Mouse (Mus musculus) lung, postnatal 0 days (tissue): Measurements from ENCODE around the gene Ube2m. TPM values are rescaled to one million over a fixed set of nuclear protein-coding genes. Genes with fewer than 3 reads are reported as not detected.
A peak's percentile ranks its signal among the peaks of the same experiment; 100 is the strongest.

Experiments
- ATAC-seq: fragments of 200-750 bp; cut with Nextera tagmentation; 2 replicates; pipeline ENCODE4 v1.8.0; 2017; ENCODE audit warnings: moderate library complexity
- DNase-seq: peaks from one replicate; pipeline ENCODE4 v3.0.0-alpha.2; 2016; ENCODE audit warnings: low spot score
- H3K27ac ChIP-seq: fragments of 300-500 bp; sonication (generic); 2 replicates; pipeline ENCODE4 v1.5.1; 2014; ENCODE audit warnings: antibody characterized with exemption, mild to moderate bottlenecking, low read length, mixed read lengths
- H3K27me3 ChIP-seq: fragments of 300-500 bp; sonication (generic); replicated peaks from 2 replicates; pipeline ENCODE4 v1.6.1; 2014; ENCODE audit warnings: low read length, mixed read lengths; ENCODE audit not compliant: insufficient read depth
- H3K36me3 ChIP-seq: fragments of 300-500 bp; sonication (generic); 2 replicates; pipeline ENCODE4 v1.6.1; 2014; ENCODE audit warnings: low read length, mixed read lengths; ENCODE audit not compliant: insufficient read depth
- H3K4me1 ChIP-seq: fragments of 300-500 bp; sonication (generic); 2 replicates; pipeline ENCODE4 v1.6.1; 2014; ENCODE audit warnings: antibody characterized with exemption, low read depth, low read length, mixed read lengths; ENCODE audit not compliant: insufficient read depth
- H3K4me2 ChIP-seq: fragments of 300-500 bp; sonication (generic); replicated peaks from 2 replicates; pipeline ENCODE4 v1.6.1; 2014; ENCODE audit warnings: low read depth, mild to moderate bottlenecking, low read length, moderate library complexity, mixed read lengths
- H3K4me3 ChIP-seq: fragments of 300-500 bp; sonication (generic); 2 replicates; pipeline ENCODE4 v1.5.1; 2014; ENCODE audit warnings: low read depth, low read length
- H3K9ac ChIP-seq: fragments of 300-500 bp; sonication (generic); replicated peaks from 2 replicates; pipeline ENCODE4 v1.6.1; 2014; ENCODE audit warnings: low read depth, mild to moderate bottlenecking
- H3K9me3 ChIP-seq: fragments of 300-500 bp; sonication (generic); 2 replicates; pipeline ENCODE4 v1.6.1; 2016; ENCODE audit warnings: low read length, mixed read lengths
- CTCF ChIP-seq: IDR thresholded peaks from 2 replicates; pipeline ENCODE4 v1.5.1; 2016; ENCODE audit warnings: antibody characterized with exemption, mild to moderate bottlenecking
- EP300 ChIP-seq: IDR thresholded peaks from 2 replicates; pipeline ENCODE4 v1.6.1; 2016; ENCODE audit warnings: antibody characterized with exemption, mild to moderate bottlenecking, control low read depth
- WGBS: fragments of 180-500 bp; shearing (Covaris S2); extraction: QIAGEN DNeasy Blood & Tissue Kit; methylation state at CpG from one replicate; pipeline ENCODE4 v1.1.7; 2014; 5-methylcytosine and 5-hydroxymethylcytosine counted together
- polyA plus RNA-seq: library from polyadenylated mRNA; unstranded; fragments of >200 nt; fragmentation: Nextera tagmentation; extraction: Ambion mirVana; gene quantifications from 2 replicates; pipeline ENCODE4 v1.2.1, GENCODE M21; 2015

Gene Ube2m
- polyA plus RNA-seq, 1 experiment from 2014 or later, result 78.1 TPM

DNA sequence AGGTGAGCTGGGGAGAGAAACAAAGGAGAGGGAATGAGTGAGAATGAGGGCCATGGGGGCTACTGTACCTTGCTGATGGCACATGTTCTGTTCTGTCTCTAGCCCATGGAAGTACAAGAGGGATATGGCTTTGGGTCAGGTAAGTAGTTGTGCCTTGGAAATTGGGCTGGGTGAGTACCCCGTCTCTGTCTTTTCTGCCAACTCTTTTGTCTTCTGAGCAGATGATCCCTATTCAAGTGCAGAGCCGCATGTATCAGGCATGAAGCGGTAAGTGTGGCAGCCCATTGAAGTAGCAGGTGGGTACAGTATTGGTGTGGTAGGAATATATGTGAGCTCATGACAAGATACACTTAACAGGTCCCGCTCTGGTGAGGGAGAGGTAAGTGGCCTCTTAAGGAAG lies 9.1 kb downstream of the Ube2m start:
- no peak overlapping the region for H3K9ac ChIP-seq
- H3K9me3 ChIP-seq, result no peaks in the 10 kb centered on the region
- H3K4me3 ChIP-seq, result no peak overlapping the region
- DNase-seq (no peak), ATAC-seq (no peak)
- H3K36me3 ChIP-seq, result peaks cover 48% of the 10 kb centered on the region
- no peak for TF ChIP-seq EP300
- TF ChIP-seq CTCF, result no peak
- H3K4me2 ChIP-seq, result no peak overlapping the region
- 93% methylated on average over 4 of the region's 4 CpGs for WGBS
- peaks cover 15% of the 10 kb centered on the region for H3K4me1 ChIP-seq
- no peak overlapping the region for H3K27ac ChIP-seq
- no peaks in the 10 kb centered on the region for H3K27me3 ChIP-seq

DNA sequence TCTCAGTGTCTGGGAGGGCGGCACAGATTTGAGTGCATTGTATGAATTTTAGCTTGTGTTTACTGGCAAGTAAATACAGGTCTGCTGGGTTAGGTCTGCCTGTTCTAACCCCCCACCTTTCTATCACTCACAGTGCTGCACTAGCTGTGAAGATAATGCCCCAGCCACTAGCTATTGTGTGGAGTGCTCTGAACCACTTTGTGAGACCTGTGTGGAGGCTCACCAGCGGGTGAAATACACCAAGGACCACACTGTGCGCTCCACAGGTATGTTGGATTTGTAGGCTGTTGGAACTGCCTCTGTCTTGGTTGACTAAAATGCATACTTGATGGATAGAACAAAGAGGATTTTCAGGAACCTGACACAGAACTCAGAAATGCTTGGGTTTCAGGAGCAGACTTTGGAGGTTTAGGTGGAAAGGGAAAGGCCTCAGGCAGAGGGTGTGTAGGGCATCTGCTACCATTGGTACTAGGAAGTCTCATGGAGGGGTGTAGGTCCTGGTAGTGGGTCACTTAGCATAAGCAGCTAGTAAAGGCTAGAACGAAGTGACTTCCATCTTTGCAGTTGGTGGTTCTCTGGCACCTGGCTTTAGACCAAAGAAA lies 12.5 kb downstream of the Ube2m start:
- Histone ChIP-seq H3K9me3 (no peaks in the 10 kb centered on the region), H3K4me2 (peak overlapping the region; percentile 94), H3K27me3 (no peaks in the 10 kb centered on the region), H3K4me1 (peaks cover 9% of the 10 kb centered on the region; the same call in 1 of the 2 replicates), H3K9ac (peak overlapping the region; percentile 65), H3K4me3 (peak overlapping the region; percentile 79), H3K36me3 (peaks cover 36% of the 10 kb centered on the region), H3K27ac (no peak overlapping the region)
- TF ChIP-seq EP300 (no peak), CTCF (no peak)
- ATAC-seq (no peak), DNase-seq (no peak)
- 20% methylated on average over 4 of the region's 4 CpGs for WGBS

DNA sequence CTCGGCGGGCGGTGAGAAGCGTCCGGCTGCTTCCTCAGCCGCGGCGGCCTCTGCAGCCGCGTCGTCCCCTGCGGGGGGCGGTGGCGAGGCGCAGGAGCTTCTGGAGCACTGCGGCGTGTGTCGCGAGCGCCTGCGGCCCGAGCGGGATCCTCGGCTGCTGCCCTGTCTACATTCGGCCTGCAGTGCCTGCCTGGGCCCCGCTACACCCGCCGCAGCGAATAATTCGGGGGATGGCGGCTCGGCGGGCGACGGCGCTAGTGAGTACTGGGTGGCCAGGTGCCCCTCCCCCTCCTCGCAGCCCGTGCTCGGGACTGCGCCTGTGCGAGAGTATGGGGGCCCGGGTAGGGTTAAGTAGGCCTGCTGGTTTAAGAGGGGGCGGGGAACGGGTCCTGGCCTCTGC lies 13.3 kb downstream of the Ube2m start:
- WGBS, result 3% methylated on average over 35 of the region's 44 CpGs
- no peaks in the 10 kb centered on the region for H3K27me3 ChIP-seq

DNA sequence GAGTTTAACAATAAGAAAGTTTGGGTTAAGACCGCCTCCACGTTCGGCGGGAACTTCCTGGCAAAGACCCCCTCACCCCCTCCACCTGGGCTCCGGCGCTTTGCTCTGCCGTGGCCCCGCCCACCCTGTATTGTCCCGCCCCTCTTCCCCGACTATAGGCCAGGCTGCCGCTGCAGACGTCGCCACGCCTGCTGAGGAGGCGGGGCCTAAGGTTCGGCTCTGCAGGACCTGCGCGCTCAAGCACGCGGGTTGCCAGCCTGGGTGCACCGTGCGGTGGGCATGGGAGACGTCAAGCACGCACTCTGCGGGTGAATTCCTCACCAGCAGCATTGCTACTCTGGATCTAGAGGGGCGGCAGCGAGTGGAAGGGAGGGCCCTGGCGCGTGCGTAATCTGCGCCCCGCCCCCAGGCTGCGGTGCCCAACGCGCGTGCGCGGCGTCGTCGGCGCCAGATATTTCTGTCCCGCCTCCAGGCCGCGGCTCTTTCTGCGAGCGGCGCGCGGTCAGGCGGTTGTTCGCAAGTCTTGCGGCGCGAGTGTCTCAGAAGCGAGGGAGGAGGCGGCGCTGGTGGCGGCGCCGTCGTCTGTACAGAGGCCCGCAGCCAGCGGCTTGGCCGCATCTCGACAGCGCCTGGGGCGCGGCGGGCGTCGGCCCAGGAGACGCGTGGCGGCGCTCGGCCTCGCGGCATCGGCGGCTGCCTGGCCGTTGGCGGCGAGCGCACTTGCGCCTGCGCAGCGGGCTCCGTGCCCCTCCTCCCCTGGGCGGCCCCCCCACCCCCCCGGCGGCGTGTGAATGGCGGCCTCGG lies 13.9 kb downstream of the Ube2m start:
- no peaks in the 10 kb centered on the region for H3K9me3 ChIP-seq
- H3K4me3 ChIP-seq, result peak overlapping the region; percentile 79
- peak overlapping the region; percentile 95 for H3K27ac ChIP-seq
- peak; percentile 88 for ATAC-seq
- peak overlapping the region; percentile 94 for H3K4me2 ChIP-seq
- peak; percentile 94 for DNase-seq
- peaks cover 9% of the 10 kb centered on the region; the same call in 1 of the 2 replicates for H3K4me1 ChIP-seq
- TF ChIP-seq EP300 (no peak), CTCF (no peak; the same call in 1 of the 2 replicates)
- peak overlapping the region; percentile 65 for H3K9ac ChIP-seq
- H3K27me3 ChIP-seq, result no peaks in the 10 kb centered on the region
- under 1% methylated on average over 65 of the region's 95 CpGs for WGBS
- peaks cover 23% of the 10 kb centered on the region for H3K36me3 ChIP-seq

More for the DNA sequence above, 13.3 kb downstream of the Ube2m start:
- H3K9me3 ChIP-seq, result no peaks in the 10 kb centered on the region
- H3K4me3 ChIP-seq, result peak overlapping the region; percentile 79
- peak overlapping the region; percentile 94 for H3K4me2 ChIP-seq
- H3K27ac ChIP-seq, result peak overlapping the region; percentile 95
- H3K4me1 ChIP-seq, result peaks cover 9% of the 10 kb centered on the region; the same call in 1 of the 2 replicates
- H3K36me3 ChIP-seq, result peaks cover 29% of the 10 kb centered on the region
- DNase-seq (peak; percentile 81), ATAC-seq (peak; percentile 47)
- peak overlapping the region; percentile 65 for H3K9ac ChIP-seq
- TF ChIP-seq EP300 (no peak), CTCF (peak; percentile 47)

DNA sequence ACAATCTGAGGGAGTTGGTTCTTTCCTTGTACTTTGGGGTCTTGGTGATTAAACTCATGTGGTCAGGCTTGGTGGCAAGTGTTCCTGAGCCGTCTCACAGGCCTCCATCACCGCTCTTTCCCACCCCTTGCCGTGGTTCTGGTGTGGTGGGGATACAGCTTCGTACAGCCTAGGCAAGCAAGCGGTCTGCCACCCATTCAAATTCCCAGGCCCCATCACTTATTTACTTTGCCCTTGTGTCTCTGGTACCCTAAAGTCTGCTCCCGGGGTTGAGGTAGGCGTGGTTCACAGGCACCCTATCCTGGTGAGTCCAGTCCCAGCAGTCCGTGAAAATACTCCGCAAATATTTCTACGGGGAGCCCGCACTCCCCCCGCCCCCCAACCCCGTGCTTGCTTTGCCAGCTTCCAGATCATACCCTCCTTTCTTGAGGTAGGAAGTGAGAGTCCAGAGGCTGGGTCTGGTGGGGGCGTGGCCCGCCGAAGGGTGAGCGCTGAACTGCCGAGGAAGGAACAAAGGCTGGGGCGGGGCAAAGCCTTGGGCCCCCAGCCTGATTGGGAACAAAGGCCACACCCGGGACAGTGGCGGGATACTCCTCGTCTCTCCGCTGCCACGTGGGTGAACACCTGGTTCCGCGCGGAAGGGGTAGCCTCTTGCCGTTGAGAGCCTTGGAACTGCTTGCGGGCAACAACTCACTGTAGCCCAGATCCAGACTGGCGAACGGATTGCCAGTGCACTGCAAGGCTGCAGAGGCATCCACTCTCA lies 15.1 kb downstream of the Ube2m start:
- peak; percentile 49 for ATAC-seq
- H3K4me1 ChIP-seq, result peaks cover 9% of the 10 kb centered on the region; the same call in 1 of the 2 replicates
- peak overlapping the region; percentile 79 for H3K4me3 ChIP-seq
- DNase-seq, result peak; percentile 85
- H3K4me2 ChIP-seq, result peak overlapping the region; percentile 94
- H3K9ac ChIP-seq, result peak overlapping the region; percentile 65; the same call in 1 of the 2 replicates
- peak overlapping the region; percentile 95 for H3K27ac ChIP-seq
- H3K9me3 ChIP-seq, result no peaks in the 10 kb centered on the region
- H3K36me3 ChIP-seq, result peaks cover 11% of the 10 kb centered on the region; the same call in 1 of the 2 replicates
- WGBS, result 3% methylated on average over 31 of the region's 31 CpGs
- no peak for TF ChIP-seq EP300
- TF ChIP-seq CTCF, result no peak
- H3K27me3 ChIP-seq, result no peaks in the 10 kb centered on the region

DNA sequence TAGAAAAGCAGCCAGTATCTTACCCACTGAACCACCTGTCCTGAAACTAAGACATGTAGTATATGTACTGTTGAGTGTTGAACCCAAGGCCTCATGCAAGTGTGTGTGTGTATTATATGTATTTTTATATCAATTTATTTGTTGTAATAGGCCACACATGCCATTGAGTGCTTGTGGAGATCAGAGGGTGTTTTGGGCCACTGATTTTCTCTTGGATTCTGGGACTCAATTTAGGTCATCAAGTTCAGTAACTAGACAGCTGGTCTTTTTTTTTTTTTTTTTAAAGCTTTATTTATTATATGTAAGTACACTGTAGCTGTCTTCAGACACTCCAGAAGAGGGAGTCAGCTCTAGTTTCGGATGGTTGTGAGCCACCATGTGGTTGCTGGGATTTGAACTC lies 22.9 kb downstream of the Ube2m start:
- Histone ChIP-seq H3K9me3 (no peaks in the 10 kb centered on the region), H3K36me3 (no peaks in the 10 kb centered on the region), H3K4me2 (no peak overlapping the region), H3K4me3 (no peak overlapping the region), H3K27me3 (no peaks in the 10 kb centered on the region), H3K4me1 (peaks cover 3% of the 10 kb centered on the region; the same call in 1 of the 2 replicates), H3K9ac (no peak overlapping the region), H3K27ac (no peak overlapping the region)
- ATAC-seq (no peak), DNase-seq (no peak)
- 85% methylated on average over 1 of the region's 1 CpGs for WGBS
- TF ChIP-seq CTCF (no peak), EP300 (no peak)
